Mouse (Mus musculus): Measurements from ENCODE around the gene Tiam1. TPM values are rescaled to one million over a fixed set of nuclear protein-coding genes. Genes with fewer than 3 reads are reported as not detected.
A peak's percentile ranks its signal among the peaks of the same experiment; 100 is the strongest.

Tiam1 gene
- polyA plus RNA-seq, 1 experiment: 3.6 TPM

DNA sequence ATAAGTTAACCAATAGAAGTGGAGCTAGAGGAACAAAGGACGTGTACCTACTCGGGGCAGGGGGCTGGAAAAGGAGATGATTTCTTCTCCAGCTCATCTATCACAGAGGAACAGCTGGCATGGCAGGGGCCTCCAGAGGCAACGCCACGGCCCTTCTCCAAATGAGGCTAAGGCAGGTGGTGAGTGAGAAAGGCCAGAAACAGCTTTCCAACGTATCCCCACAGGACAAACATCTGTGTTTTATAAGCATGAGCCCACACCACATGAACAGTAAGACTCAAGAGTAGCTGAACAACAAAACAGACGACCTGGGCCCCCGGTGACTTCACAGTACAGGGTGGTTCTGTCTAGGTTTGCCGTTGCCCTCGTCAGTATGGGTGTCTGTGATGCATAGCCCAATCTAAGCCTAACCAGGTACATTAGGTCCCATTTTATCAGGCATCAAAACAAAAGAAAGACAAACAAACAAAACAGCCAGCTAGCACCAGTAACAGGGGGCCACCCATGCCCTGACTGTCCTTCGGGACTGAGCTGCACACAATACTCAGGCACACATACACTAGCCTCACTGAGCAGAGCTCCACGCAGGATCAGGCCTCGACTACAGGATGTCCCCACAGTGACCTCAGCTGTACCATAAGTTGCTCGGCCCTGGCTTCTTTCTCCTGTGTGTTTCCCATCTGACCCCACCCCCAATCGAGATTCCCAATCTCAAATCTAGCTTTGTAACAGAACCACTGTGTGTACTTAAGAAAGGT lies 260.9 kb downstream of the Tiam1 start:
- DNase-seq (ENCODE audit: low read depth): no peak

DNA sequence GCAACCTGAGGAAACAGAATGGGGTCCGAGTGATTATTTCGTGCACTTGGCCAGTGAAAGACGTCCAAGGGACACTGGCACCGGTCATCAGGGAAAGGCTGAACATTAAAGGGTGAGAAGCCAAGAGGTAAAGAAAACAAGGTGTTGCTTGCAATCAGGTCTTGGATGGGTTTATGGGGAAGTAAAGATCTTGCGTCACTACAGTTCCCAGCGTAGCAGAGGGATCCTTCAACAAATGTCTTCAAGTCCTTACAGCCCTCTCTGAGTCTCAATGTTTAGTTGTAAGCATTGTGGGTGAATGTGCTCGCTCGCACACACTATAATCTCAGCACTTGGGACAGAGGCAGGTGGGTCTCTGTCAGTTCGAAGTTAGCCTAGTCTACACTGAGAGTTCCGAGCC lies 266.4 kb downstream of the Tiam1 start:
- no peak for DNase-seq (ENCODE audit: low read depth)

DNA sequence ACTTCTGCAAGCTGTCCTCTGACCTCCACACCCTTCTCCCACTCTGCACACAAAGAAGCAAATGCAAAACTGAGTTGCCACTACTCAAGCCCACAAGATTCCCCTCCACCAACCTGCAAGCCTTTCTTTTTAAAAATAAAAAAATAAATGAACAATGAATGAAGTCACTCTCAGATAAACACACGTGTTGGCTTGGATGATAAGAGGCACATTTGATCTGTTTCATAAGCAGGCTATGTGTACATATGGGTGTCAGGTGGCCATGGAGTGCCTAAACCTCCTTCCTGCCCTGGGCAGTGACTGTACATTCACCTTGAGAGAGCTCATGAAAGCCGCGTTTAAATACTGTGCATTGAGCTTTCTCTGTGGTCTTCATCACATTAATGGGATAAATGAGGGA lies 267.5 kb downstream of the Tiam1 start:
- DNase-seq (ENCODE audit: low read depth): no peak

DNA sequence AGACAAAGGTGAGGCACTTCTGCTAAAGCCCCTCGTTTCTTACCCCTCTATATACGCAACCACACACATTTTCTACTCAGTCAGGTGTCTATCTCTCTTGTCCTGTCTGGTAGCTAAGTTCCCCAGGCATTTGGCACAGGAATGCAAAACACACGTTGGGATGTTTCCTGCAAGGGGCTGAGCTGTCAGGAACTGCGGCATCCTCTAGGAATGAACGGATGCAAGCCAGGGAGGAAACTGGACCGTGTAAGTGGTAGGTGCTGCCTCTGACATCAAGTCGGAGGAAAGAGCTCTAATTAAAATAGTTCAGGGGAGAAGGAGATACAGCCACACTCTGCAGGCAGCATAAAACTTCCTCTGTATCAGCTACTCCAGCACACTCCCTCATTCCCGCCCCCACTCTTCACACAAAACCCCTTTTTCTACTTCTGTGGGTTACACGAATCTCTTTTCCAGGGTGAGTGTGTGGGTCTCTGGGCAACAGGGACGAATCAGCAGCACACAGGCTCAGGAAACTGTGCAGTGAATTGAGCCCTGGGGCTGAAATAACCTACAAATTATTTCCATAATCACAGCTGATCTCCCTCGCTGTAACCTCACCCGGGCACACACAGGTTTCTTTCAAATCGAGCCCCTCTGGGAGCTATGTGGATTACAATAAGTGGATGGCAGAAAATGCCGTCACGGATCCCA lies 269.4 kb downstream of the Tiam1 start:
- DNase-seq (ENCODE audit: low read depth): no peak

DNA sequence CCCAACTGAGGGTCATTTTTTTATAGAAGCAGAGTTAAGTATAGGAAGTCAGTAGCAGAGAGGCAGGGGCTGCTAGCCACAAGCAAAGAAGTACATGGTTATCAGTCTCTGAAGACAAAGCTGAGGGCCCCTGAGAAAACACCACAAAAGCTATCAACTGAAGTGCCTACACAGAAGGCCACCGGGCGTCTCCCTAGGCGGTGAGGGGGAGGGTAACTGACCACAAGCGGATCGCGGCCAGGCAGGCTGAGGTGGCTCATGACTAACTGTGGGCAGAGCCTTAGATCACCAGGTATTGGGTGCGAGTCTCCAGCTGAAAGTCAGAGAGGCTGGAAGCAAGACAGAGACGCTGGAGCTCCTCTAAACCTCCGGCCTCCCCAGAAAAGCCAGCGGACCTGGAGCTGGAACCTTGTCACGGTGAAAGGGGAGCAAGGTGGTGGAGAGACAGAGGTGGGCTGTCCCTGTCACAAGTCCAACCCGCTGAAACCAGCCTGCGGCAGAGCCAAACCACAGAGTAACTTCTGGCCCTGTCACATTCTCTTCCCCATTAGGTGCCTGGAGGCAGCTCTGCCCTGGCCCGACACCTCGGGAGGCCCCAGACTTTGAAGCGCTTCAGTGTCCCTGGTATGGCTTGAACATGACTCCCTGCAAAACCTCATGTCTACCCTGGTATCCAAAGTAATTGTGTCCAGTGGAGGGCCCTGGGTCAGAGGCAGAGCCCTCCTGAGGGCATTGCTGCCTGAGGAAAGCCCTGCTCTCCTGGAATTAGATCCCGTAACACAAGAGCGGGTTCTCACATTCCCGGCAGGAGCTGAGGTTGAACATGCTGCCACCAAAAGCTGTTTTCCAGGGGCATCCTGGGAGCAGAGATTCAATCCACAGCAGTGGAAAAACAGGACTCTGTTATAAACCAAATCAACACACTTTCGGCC lies 271.3 kb downstream of the Tiam1 start:
- DNase-seq (ENCODE audit: low read depth): no peak

DNA sequence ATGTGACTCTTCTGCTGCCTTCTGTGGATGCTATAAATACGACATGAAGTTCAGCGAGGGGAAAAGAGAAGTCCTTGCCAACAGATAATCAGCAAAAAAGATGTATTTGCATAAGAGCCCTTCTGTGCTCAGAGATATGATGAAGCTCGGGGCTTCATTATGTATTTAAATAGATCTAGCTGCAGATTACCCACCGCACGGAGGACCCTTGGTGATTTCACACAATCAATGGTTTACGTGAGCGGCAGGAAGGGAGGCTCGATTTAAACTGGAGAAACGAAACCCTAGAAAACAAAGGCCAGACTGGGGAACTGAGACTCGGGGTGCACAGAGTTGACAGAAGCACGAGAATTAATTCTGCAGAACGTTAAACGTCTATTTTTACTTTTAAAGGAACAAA lies 272.2 kb downstream of the Tiam1 start:
- no peak for DNase-seq (ENCODE audit: low read depth)

DNA sequence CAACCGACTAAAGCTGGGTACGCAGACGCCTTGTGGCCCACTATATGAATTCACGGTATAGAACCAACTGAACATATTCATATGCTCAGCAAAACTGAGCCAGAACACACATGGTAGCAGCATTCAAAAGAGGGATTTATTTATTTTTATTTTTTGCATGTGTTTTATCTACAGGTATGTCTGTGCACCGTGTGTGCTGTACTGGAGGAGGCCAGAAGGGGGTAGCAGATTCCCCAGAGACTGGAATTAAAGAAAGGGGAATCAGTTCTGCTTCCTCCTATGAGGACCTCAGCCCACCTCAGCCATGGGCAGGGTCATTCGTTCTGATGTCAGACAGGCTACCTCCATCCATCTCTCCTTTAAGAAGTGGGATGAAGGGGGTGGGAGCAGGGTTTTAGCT lies 273.5 kb downstream of the Tiam1 start:
- DNase-seq (ENCODE audit: low read depth): no peak

DNA sequence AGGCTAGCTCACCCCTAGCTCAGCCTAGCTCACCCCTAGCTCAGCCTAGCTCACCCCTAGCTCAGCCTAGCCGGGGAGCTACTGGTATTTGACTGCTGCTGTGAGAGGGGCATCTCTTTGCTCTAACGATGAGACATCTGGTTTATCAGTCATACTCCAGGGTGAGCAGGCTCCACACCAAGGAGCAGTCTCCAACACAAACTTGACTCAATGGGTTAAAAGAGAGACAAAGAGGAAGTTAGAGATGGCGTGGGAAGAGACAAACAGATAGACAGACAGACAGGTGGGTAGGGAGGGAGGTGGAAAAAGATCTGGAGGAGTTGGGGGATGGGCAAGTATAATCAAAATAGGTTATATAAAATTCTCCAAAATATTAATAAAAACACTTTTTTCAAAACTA lies 275.1 kb downstream of the Tiam1 start:
- DNase-seq (ENCODE audit: low read depth): no peak

DNA sequence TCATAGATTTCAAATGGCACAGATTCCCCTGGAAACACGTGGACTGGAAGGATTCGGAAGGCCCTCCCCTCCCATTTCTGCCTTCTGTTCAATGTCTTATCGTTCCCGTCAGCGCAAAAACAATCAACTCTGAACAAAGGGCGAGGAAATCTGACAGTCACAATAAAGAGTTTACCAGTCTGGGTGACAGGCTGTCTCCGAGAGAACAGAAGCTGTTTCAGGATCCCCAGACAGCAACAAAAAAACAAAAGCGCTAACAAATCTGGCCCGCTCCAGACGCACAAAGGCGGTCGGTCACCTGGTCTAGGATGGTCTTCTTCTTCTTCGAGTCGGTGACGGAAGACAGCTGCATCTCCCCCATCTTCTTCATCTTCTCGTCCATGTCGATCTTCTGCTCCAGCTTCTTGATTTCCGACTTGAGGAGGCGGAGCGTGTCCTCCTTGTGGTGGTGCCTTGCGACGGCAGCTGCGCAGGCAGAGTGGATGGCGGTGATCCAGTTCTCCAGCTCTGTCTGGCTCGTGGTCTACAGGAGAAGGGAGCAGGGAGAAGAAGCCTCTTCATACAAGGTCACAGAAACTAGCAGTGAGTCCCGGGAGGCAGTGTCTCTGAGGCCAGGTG lies 276.2 kb downstream of the Tiam1 start:
- DNase-seq (ENCODE audit: low read depth): no peak

DNA sequence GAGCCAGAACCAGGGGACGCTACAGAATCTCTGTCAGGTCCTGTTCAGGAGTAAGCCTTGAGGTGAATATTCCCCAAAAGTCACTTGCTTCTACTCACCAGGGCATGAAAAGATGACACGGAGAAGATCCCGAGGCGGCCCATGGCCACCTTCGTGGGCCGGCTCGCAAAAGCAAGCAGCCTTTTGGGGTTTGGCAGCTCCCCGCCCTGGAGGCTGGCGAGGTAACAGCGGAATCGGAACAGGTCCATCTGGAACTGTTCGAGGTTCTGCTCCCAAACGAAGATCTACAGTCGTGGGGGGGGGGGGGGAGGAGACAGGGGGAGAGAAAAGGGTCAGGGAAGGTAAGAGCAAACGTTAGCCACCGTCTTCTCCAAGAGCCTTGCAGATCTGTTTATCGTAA lies 278.4 kb downstream of the Tiam1 start:
- DNase-seq (ENCODE audit: low read depth): no peak

DNA sequence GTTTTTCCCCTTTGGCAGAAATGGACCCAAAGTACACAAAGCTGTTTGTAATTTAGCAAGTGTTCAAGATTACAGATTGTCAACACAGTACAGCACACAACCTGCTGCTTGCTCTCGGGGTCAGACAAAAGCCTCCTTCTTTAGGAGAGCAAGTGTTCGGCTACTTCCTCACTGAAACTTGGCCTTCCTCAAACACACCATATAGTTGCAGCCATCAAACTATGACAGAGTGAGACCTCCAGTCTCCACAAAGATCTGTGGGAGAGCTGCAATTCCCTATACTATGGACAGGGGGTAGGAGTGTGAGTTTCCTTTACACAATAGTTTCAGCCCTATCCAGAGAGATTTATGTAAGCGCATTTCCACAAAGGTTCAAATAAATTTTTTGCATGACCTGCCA lies 278.9 kb downstream of the Tiam1 start:
- no peak for DNase-seq (ENCODE audit: low read depth)

DNA sequence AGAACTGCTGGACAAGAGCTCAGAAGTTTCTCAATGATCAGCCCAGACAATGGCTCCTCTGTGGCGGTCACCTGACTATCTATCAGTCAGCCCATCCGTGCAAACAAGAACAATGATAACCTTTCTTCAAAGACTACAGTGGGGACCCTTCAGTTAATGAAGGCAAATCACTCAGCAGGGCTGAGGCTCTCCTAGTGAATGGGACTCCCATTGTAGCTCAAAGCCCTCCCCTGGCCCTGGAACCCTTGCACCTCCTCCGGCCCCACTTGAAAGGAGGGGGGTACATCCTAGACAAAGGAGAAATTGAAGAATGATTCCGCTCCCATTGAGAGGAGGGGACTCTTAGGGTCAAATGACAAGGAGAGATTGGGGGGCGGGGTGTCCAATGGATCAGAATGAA lies 280.3 kb downstream of the Tiam1 start:
- DNase-seq (ENCODE audit: low read depth): no peak

DNA sequence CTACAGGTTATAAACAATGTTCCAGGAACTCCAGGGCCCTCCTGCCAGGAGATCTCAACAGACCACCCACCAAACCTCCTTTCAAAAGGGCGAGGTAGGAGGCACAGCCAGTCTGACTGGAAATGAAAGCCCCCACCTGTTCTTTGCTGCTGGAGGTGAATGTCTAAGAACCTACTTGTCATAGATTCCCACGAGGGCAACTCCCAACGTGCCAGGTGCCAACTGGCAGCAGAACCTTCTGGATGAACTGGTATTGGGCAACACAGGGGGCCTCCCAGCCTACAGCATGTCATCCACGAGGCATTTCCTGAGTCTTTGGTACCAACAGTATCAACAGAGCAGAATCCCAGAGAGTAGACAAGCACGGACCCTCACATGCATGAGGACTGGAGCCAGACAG lies 282.0 kb downstream of the Tiam1 start:
- DNase-seq (ENCODE audit: low read depth): peak; percentile 46

DNA sequence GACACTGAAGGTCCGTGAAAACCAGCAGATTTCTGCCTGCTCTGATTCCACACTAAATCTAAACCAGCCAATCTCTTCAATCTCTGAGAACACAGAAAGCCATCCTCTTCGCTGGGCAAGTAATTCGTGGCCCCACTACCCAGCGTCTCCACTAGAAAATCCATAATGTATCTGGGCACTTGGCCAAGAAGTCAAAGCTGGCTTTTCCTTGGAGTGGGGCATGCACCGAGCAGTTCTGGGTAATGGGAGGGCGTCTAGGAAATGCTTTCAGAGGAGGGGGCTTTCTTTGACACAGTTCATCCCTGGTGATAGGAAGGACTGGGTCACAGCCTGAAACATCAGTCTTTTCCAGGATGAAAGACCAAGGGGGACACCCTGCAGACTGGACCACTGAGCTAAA lies 282.9 kb downstream of the Tiam1 start:
- no peak for DNase-seq (ENCODE audit: low read depth)

DNA sequence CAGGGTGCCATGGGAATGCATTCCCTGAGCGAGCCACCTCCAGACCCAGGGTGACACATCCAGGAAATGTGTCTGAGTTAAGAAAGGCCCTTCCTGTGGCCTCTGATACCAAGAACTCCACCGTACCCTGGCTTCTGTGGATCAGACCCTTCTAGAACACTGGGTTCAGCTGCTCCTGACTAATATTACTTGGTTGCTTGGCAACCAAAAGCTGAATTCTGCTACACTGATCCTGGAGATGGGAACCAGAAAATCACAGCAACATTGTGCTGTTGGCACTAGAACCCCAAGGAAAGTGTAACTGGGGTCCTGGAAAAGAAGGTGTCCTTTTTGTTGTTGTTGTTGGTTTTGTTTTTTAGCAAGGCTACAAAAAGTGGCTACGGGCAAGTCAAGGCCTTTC lies 285.9 kb downstream of the Tiam1 start:
- DNase-seq (ENCODE audit: low read depth): no peak

DNA sequence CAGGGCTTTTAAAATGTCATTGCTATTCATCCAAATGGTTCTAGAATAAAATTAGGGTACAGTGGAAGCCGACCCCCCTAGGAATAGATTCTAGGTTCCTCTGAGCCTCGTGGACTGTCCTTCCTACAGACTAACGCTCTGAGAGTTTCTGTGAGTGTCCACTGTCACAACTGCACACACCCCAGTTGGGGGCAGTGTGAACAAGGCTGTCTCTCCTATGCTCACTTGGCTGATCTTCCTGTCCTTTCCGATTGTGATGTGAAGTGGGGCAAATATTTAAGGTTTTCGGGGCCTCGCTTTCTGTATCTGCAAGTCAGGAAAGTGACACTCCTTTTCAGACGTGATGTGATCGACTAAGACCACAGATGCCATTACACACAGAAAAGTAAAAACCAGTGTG lies 288.8 kb downstream of the Tiam1 start:
- no peak for DNase-seq (ENCODE audit: low read depth)

DNA sequence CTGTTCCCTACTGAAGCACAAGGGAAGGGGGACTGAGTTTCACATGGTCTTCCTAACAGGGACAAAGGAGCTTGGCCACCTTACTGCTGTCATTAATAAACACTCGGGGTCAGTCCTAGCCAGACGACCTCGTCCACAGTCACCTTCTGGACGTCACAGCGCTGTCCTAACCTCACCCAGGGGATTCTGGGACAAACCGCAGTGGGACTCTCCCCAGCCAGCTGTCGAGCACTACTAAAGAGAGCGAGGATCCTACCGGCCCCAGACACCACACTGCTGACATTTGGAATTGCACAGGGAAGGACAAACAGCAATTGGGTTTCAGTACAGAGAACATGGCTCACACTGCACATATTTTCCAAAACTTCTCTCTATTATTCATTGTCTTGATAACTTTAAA lies 292.2 kb downstream of the Tiam1 start:
- no peak for DNase-seq (ENCODE audit: low read depth)

DNA sequence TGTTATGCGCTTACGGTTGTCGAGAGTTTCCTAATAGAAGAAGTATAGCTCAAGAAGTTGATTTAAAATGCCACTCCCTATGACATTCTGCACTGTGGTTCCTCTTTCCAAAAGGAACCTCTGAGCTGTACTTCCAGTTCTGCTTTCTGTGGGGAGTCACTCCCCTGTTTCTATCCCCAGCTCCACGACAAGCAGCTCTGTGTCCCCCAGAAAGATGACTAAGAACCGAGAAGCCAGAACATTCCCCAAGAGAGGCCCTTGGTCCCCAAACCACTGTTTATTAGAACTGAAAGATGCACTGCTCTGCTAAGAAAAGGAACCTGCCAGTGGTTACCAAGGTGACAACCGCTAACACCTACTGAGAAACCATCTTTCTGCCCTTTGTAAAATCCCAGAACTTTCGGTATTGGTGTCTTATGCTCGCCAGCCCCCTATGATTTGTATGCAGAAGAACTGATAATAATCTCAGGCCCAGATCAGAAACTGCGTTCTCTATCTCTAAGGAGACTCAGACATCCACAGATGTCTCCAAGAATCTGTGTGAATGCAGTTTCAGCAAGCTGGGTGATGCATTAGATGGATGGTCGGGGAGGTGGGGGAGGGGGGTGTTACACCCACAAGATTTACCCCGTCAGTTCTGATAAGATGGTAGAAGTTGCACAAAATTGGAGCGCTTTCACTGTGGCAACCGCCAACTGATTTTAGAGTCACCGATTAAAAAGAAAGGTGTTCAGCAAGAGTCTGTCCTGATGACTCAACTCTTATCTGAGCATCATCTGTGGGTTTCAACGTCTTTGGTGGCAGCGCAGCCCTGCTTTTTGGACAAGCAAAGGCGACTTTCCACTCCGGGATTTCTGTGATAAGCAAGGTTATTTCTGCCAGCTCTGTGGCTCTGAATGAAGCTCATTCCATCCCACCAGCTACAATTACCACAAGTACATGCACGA lies 294.6 kb downstream of the Tiam1 start:
- no peak for DNase-seq (ENCODE audit: low read depth)

DNA sequence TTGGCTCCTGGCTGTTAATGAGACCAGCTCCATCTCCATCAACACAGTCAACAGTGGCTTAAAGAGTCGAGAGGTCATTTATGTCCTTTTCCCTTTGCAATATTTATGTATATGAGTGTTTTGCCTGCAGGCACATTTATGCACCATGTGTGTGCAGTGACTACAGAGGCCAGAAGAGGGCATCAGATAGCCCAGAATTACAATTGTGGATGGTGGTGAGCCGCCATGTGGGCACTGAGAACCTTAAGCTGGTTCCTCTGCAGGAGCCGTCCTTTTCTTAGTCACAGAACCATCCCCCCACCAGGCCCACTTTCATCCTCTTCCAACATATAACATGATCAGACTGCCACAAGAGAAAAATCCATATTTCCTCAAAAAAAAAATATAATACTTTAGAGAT lies 295.4 kb downstream of the Tiam1 start:
- DNase-seq (ENCODE audit: low read depth): no peak

DNA sequence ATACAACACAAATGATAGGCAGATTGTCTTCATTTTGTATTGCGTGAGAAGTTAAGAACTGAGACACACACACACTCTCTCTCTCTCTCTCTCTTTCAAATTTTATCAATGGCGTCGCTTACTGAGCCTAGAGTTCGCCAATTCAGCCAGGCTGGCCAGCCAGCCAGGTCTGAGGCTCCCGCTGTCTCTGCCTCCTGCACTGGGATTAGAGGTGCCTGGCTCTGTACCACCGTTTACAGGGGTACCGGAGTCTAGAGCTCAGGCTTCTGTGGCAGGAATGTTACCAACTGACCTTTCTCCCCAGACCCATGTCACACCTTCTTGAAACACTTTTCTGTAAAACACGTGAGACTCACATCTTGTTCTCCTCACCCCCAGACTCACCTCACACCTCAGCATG lies 298.1 kb downstream of the Tiam1 start:
- DNase-seq (ENCODE audit: low read depth): no peak

DNA sequence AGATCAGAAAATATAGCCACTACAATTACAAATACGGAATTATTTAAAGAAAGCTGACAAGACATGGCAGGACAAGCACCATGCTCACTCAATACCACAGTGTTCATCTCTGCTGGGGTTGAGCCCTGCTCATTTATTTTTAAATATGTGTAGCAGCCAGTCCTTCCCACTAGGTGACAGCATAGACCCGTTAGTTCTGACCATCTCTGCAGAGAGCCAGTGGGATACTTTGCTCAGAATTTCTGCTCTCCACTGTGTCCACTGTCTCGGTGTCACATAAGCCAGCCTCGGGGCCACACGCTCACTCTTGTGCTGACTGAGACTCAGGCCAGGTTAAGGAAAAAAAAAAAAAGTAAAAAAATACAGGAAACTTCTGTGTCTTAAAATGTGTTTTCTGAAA lies 299.0 kb downstream of the Tiam1 start:
- no peak for DNase-seq (ENCODE audit: low read depth)

Measured in gonadal fat pad, adult 2 months (tissue).